Mouse (Mus musculus): ENCODE measurements at regions not wholly inside any gene's neighbourhood (a gene's known extent, or its start where the extent isn't known, plus 50 kb on each side); places are given as distances from the start of the nearest gene placed in this dataset.
A peak's percentile ranks its signal among the peaks of the same experiment; 100 is the strongest.

GRCm38 (mm10) chr7:117755830-117756229, 360.2 kb downstream of the Rps15a start:
- Histone ChIP-seq H3K9me3 (ENCODE audit: control insufficient read depth, low read length) (no peaks in the 10 kb centered on the region), H3K27me3 (ENCODE audit: control insufficient read depth, insufficient read depth, low read length) (no peaks in the 10 kb centered on the region), H3K36me3 (ENCODE audit: control insufficient read depth, insufficient read depth, low read length) (no peaks in the 10 kb centered on the region), H3K9ac (ENCODE audit: low read length) (no peak overlapping the region), H3K27ac (replicated peaks in 1 of 2; ENCODE audit: control insufficient read depth in 1 of 2, insufficient read depth in 1 of 2, low read depth in 2 of 2, low read length in 2 of 2) (no peak overlapping the region), H3K4me1 (ENCODE audit: control insufficient read depth in 2 of 2, insufficient read depth in 2 of 2, low read length in 2 of 2) (peaks cover 7 to 8% of the 10 kb centered on the region in 2 experiments; a peak in 3 of 4 replicates), H3K4me2 (ENCODE audit: low read length) (no peak overlapping the region), H3K4me3 (ENCODE audit: control insufficient read depth in 1 of 2, insufficient read depth in 1 of 2, low read depth in 1 of 2, low read length in 2 of 2) (no peak overlapping the region)
- ATAC-seq (ENCODE audit: insufficient number of reproducible peaks, insufficient read depth, low FRiP score, low read depth): no peak
- WGBS: 59% methylated on average over 5 of the region's 5 CpGs

- Histone ChIP-seq H3K4me2 (ENCODE audit: low read length) (no peak overlapping the region), H3K36me3 (ENCODE audit: control insufficient read depth, insufficient read depth, low read length) (no peaks in the 10 kb centered on the region), H3K9me3 (ENCODE audit: control insufficient read depth, low read length) (no peaks in the 10 kb centered on the region), H3K4me1 (ENCODE audit: control insufficient read depth in 2 of 2, insufficient read depth in 2 of 2, low read length in 2 of 2) (peaks cover 7 to 8% of the 10 kb centered on the region in 2 experiments; a peak in 3 of 4 replicates), H3K27ac (replicated peaks in 1 of 2; ENCODE audit: control insufficient read depth in 1 of 2, insufficient read depth in 1 of 2, low read depth in 2 of 2, low read length in 2 of 2) (no peak overlapping the region), H3K4me3 (ENCODE audit: control insufficient read depth in 1 of 2, insufficient read depth in 1 of 2, low read depth in 1 of 2, low read length in 2 of 2) (no peak overlapping the region), H3K27me3 (ENCODE audit: control insufficient read depth, insufficient read depth, low read length) (no peaks in the 10 kb centered on the region), H3K9ac (ENCODE audit: low read length) (no peak overlapping the region)
- no peak for ATAC-seq (ENCODE audit: insufficient number of reproducible peaks, insufficient read depth, low FRiP score, low read depth)
- 85% methylated on average over 5 of the region's 5 CpGs for WGBS
Measured at GRCm38 (mm10) chr7:117753296-117753695, 362.7 kb downstream of the Rps15a start.

GRCm38 (mm10) chr7:117752302-117753185, 363.4 kb downstream of the Rps15a start:
- no peaks in the 10 kb centered on the region for H3K9me3 ChIP-seq (ENCODE audit: control insufficient read depth, low read length)
- peaks cover 7 to 8% of the 10 kb centered on the region in 2 experiments; a peak in 3 of 4 replicates for H3K4me1 ChIP-seq (ENCODE audit: control insufficient read depth in 2 of 2, insufficient read depth in 2 of 2, low read length in 2 of 2)
- no peak overlapping the region for H3K4me2 ChIP-seq (ENCODE audit: low read length)
- H3K4me3 ChIP-seq (ENCODE audit: control insufficient read depth in 1 of 2, insufficient read depth in 1 of 2, low read depth in 1 of 2, low read length in 2 of 2): no peak overlapping the region
- no peaks in the 10 kb centered on the region for H3K36me3 ChIP-seq (ENCODE audit: control insufficient read depth, insufficient read depth, low read length)
- no peak for ATAC-seq (ENCODE audit: insufficient number of reproducible peaks, insufficient read depth, low FRiP score, low read depth)
- H3K27ac ChIP-seq (replicated peaks in 1 of 2; ENCODE audit: control insufficient read depth in 1 of 2, insufficient read depth in 1 of 2, low read depth in 2 of 2, low read length in 2 of 2): peak overlapping the region in 1 of 2 experiments; percentile 33; a peak in 1 of 4 replicates
- no peaks in the 10 kb centered on the region for H3K27me3 ChIP-seq (ENCODE audit: control insufficient read depth, insufficient read depth, low read length)
- no peak overlapping the region for H3K9ac ChIP-seq (ENCODE audit: low read length)
- WGBS: 52% methylated on average over 12 of the region's 12 CpGs

GRCm38 (mm10) chr7:117747991-117748390, 367.2 kb downstream of the Xylt1 start:
- 83% methylated on average over 4 of the region's 4 CpGs for WGBS
- no peaks in the 10 kb centered on the region for H3K36me3 ChIP-seq (ENCODE audit: control insufficient read depth, insufficient read depth, low read length)

GRCm38 (mm10) chr7:117746393-117746792, 365.6 kb downstream of the Xylt1 start:
- ATAC-seq (ENCODE audit: insufficient number of reproducible peaks, insufficient read depth, low FRiP score, low read depth): no peak

More at GRCm38 (mm10) chr7:117747991-117748390, 367.2 kb downstream of the Xylt1 start:
- H3K4me2 ChIP-seq (ENCODE audit: low read length): no peak overlapping the region
- ATAC-seq (ENCODE audit: insufficient number of reproducible peaks, insufficient read depth, low FRiP score, low read depth): no peak
- no peaks in the 10 kb centered on the region for H3K27me3 ChIP-seq (ENCODE audit: control insufficient read depth, insufficient read depth, low read length)
- peaks cover 5 to 6% of the 10 kb centered on the region in 2 experiments; a peak in 3 of 4 replicates for H3K4me1 ChIP-seq (ENCODE audit: control insufficient read depth in 2 of 2, insufficient read depth in 2 of 2, low read length in 2 of 2)
- H3K9ac ChIP-seq (ENCODE audit: low read length): no peak overlapping the region
- H3K4me3 ChIP-seq (ENCODE audit: control insufficient read depth in 1 of 2, insufficient read depth in 1 of 2, low read depth in 1 of 2, low read length in 2 of 2): no peak overlapping the region
- H3K9me3 ChIP-seq (ENCODE audit: control insufficient read depth, low read length): no peaks in the 10 kb centered on the region
- no peak overlapping the region for H3K27ac ChIP-seq (replicated peaks in 1 of 2; ENCODE audit: control insufficient read depth in 1 of 2, insufficient read depth in 1 of 2, low read depth in 2 of 2, low read length in 2 of 2)

GRCm38 (mm10) chr7:117739706-117740105, 358.9 kb downstream of the Xylt1 start:
- Histone ChIP-seq H3K9me3 (ENCODE audit: control insufficient read depth, low read length) (no peaks in the 10 kb centered on the region), H3K36me3 (ENCODE audit: control insufficient read depth, insufficient read depth, low read length) (no peaks in the 10 kb centered on the region), H3K27me3 (ENCODE audit: control insufficient read depth, insufficient read depth, low read length) (no peaks in the 10 kb centered on the region), H3K27ac (replicated peaks in 1 of 2; ENCODE audit: control insufficient read depth in 1 of 2, insufficient read depth in 1 of 2, low read depth in 2 of 2, low read length in 2 of 2) (no peak overlapping the region), H3K4me1 (ENCODE audit: control insufficient read depth in 2 of 2, insufficient read depth in 2 of 2, low read length in 2 of 2) (no peaks in the 10 kb centered on the region), H3K9ac (ENCODE audit: low read length) (no peak overlapping the region), H3K4me3 (ENCODE audit: control insufficient read depth in 1 of 2, insufficient read depth in 1 of 2, low read depth in 1 of 2, low read length in 2 of 2) (no peak overlapping the region), H3K4me2 (ENCODE audit: low read length) (no peak overlapping the region)
- WGBS: 63% methylated on average over 6 of the region's 6 CpGs
- no peak for ATAC-seq (ENCODE audit: insufficient number of reproducible peaks, insufficient read depth, low FRiP score, low read depth)

More at GRCm38 (mm10) chr7:117746393-117746792, 365.6 kb downstream of the Xylt1 start:
- Histone ChIP-seq H3K27me3 (ENCODE audit: control insufficient read depth, insufficient read depth, low read length) (no peaks in the 10 kb centered on the region), H3K4me3 (ENCODE audit: control insufficient read depth in 1 of 2, insufficient read depth in 1 of 2, low read depth in 1 of 2, low read length in 2 of 2) (no peak overlapping the region), H3K9ac (ENCODE audit: low read length) (no peak overlapping the region), H3K4me1 (ENCODE audit: control insufficient read depth in 2 of 2, insufficient read depth in 2 of 2, low read length in 2 of 2) (no peaks in the 10 kb centered on the region), H3K9me3 (ENCODE audit: control insufficient read depth, low read length) (no peaks in the 10 kb centered on the region), H3K36me3 (ENCODE audit: control insufficient read depth, insufficient read depth, low read length) (no peaks in the 10 kb centered on the region), H3K4me2 (ENCODE audit: low read length) (no peak overlapping the region), H3K27ac (replicated peaks in 1 of 2; ENCODE audit: control insufficient read depth in 1 of 2, insufficient read depth in 1 of 2, low read depth in 2 of 2, low read length in 2 of 2) (no peak overlapping the region)
- 63% methylated on average over 4 of the region's 4 CpGs for WGBS

- Histone ChIP-seq H3K4me2 (ENCODE audit: low read length) (no peak overlapping the region), H3K9me3 (ENCODE audit: control insufficient read depth, low read length) (no peaks in the 10 kb centered on the region), H3K27ac (replicated peaks in 1 of 2; ENCODE audit: control insufficient read depth in 1 of 2, insufficient read depth in 1 of 2, low read depth in 2 of 2, low read length in 2 of 2) (no peak overlapping the region), H3K4me3 (ENCODE audit: control insufficient read depth in 1 of 2, insufficient read depth in 1 of 2, low read depth in 1 of 2, low read length in 2 of 2) (no peak overlapping the region), H3K9ac (ENCODE audit: low read length) (no peak overlapping the region), H3K27me3 (ENCODE audit: control insufficient read depth, insufficient read depth, low read length) (no peaks in the 10 kb centered on the region), H3K4me1 (ENCODE audit: control insufficient read depth in 2 of 2, insufficient read depth in 2 of 2, low read length in 2 of 2) (no peaks in the 10 kb centered on the region), H3K36me3 (ENCODE audit: control insufficient read depth, insufficient read depth, low read length) (no peaks in the 10 kb centered on the region)
- no peak for ATAC-seq (ENCODE audit: insufficient number of reproducible peaks, insufficient read depth, low FRiP score, low read depth)
- WGBS: 73% methylated on average over 3 of the region's 3 CpGs
Measured at GRCm38 (mm10) chr7:117735699-117736020, 354.9 kb downstream of the Xylt1 start.

Data from heart, embryonic 14.5 days (tissue).